Mouse (Mus musculus) megakaryocyte, embryonic 14.5 days (primary cell): ENCODE measurements at regions not wholly inside any gene's neighbourhood (a gene's known extent, or its start where the extent isn't known, plus 50 kb on each side); places are given as distances from the start of the nearest gene placed in this dataset.

Experiments
- H3K27me3 ChIP-seq: replicated peaks from 2 replicates; pipeline ENCODE3; 2012; ENCODE audit warnings: inconsistent platforms
- H3K36me3 ChIP-seq: replicated peaks from 2 replicates; pipeline ENCODE3; 2012; ENCODE audit warnings: low read length, inconsistent platforms, mixed read lengths
- H3K4me1 ChIP-seq: 2 replicates; pipeline ENCODE4 v1.6.1; 2012; ENCODE audit warnings: inconsistent platforms
- H3K4me3 ChIP-seq: replicated peaks from 2 replicates; pipeline ENCODE3; 2012; ENCODE audit warnings: moderate library complexity, mild to moderate bottlenecking, inconsistent platforms
- H3K9me3 ChIP-seq: 2 replicates; pipeline ENCODE4 v1.6.1; 2012; ENCODE audit warnings: inconsistent platforms
- FLI1 ChIP-seq: IDR thresholded peaks from 2 replicates; pipeline ENCODE4 v1.6.1; 2012; ENCODE audit warnings: low read length, inconsistent platforms, mixed read lengths
- GATA1 ChIP-seq: IDR thresholded peaks from 3 replicates; pipeline ENCODE4 v1.6.1; 2012; ENCODE audit warnings: mixed read lengths, low read length, inconsistent platforms, borderline replicate concordance

- H3K4me3 ChIP-seq, result no peak overlapping the region
- peaks cover 28% of the 10 kb centered on the region for H3K4me1 ChIP-seq
- peaks cover 8% of the 10 kb centered on the region for H3K27me3 ChIP-seq
- no peaks in the 10 kb centered on the region for H3K9me3 ChIP-seq
- H3K36me3 ChIP-seq, result no peaks in the 10 kb centered on the region
- TF ChIP-seq FLI1 (no peak), GATA1 (no peak)
Measured at GRCm38 (mm10) chr9:117813216-117813615, 183.5 kb upstream of the Rbms3 start.

- H3K27me3 ChIP-seq, result no peaks in the 10 kb centered on the region
- peaks cover 16% of the 10 kb centered on the region; the same call in 1 of the 2 replicates for H3K9me3 ChIP-seq
Measured at GRCm38 (mm10) chr9:117805812-117806211, 176.1 kb upstream of the Rbms3 start.

GRCm38 (mm10) chr9:117784186-117784591, 154.5 kb upstream of the Rbms3 start:
- H3K27me3 ChIP-seq, result no peaks in the 10 kb centered on the region
- TF ChIP-seq FLI1 (no peak), GATA1 (no peak)
- no peak overlapping the region for H3K4me3 ChIP-seq
- peaks cover 17% of the 10 kb centered on the region; the same call in 1 of the 2 replicates for H3K9me3 ChIP-seq
- peaks cover 12% of the 10 kb centered on the region; the same call in 1 of the 2 replicates for H3K4me1 ChIP-seq
- no peaks in the 10 kb centered on the region for H3K36me3 ChIP-seq

More at GRCm38 (mm10) chr9:117805812-117806211, 176.1 kb upstream of the Rbms3 start:
- Histone ChIP-seq H3K4me3 (no peak overlapping the region), H3K4me1 (peaks cover 5% of the 10 kb centered on the region), H3K36me3 (no peaks in the 10 kb centered on the region)
- TF ChIP-seq FLI1 (no peak), GATA1 (no peak)

GRCm38 (mm10) chr9:117754651-117755050, 124.9 kb upstream of the Rbms3 start:
- Histone ChIP-seq H3K36me3 (no peaks in the 10 kb centered on the region), H3K4me1 (no peaks in the 10 kb centered on the region), H3K9me3 (peaks cover 31% of the 10 kb centered on the region)

GRCm38 (mm10) chr9:117753466-117753865, 123.8 kb upstream of the Rbms3 start:
- TF ChIP-seq GATA1, result no peak
- TF ChIP-seq FLI1, result no peak
- H3K36me3 ChIP-seq, result no peaks in the 10 kb centered on the region
- no peaks in the 10 kb centered on the region for H3K4me1 ChIP-seq
- peaks cover 30% of the 10 kb centered on the region for H3K9me3 ChIP-seq
- H3K4me3 ChIP-seq, result no peak overlapping the region
- no peaks in the 10 kb centered on the region for H3K27me3 ChIP-seq

More at GRCm38 (mm10) chr9:117754651-117755050, 124.9 kb upstream of the Rbms3 start:
- Histone ChIP-seq H3K27me3 (no peaks in the 10 kb centered on the region), H3K4me3 (no peak overlapping the region)
- no peak for TF ChIP-seq FLI1
- TF ChIP-seq GATA1, result no peak

GRCm38 (mm10) chr9:117744906-117745305, 115.2 kb upstream of the Rbms3 start:
- Histone ChIP-seq H3K4me3 (no peak overlapping the region), H3K27me3 (peaks cover 3% of the 10 kb centered on the region), H3K36me3 (no peaks in the 10 kb centered on the region), H3K9me3 (peaks cover 16% of the 10 kb centered on the region), H3K4me1 (no peaks in the 10 kb centered on the region)
- TF ChIP-seq FLI1, result no peak
- no peak for TF ChIP-seq GATA1

GRCm38 (mm10) chr9:117729366-117729765, 99.7 kb upstream of the Rbms3 start:
- TF ChIP-seq GATA1 (no peak), FLI1 (no peak)
- Histone ChIP-seq H3K36me3 (no peaks in the 10 kb centered on the region), H3K27me3 (no peaks in the 10 kb centered on the region), H3K4me3 (no peak overlapping the region), H3K9me3 (peaks cover 36% of the 10 kb centered on the region), H3K4me1 (no peaks in the 10 kb centered on the region)

GRCm38 (mm10) chr9:117720161-117720598, 90.5 kb upstream of the Rbms3 start:
- H3K4me3 ChIP-seq, result no peak overlapping the region

GRCm38 (mm10) chr9:117717346-117717745, 87.6 kb upstream of the Rbms3 start:
- Histone ChIP-seq H3K9me3 (peaks cover 66% of the 10 kb centered on the region), H3K4me3 (no peak overlapping the region), H3K36me3 (no peaks in the 10 kb centered on the region), H3K27me3 (no peaks in the 10 kb centered on the region), H3K4me1 (no peaks in the 10 kb centered on the region)
- TF ChIP-seq FLI1 (no peak), GATA1 (no peak)

More at GRCm38 (mm10) chr9:117720161-117720598, 90.5 kb upstream of the Rbms3 start:
- no peaks in the 10 kb centered on the region for H3K4me1 ChIP-seq
- TF ChIP-seq GATA1, result no peak
- no peak for TF ChIP-seq FLI1
- no peaks in the 10 kb centered on the region for H3K27me3 ChIP-seq
- H3K36me3 ChIP-seq, result no peaks in the 10 kb centered on the region
- H3K9me3 ChIP-seq, result peaks cover 68% of the 10 kb centered on the region

GRCm38 (mm10) chr9:117716476-117716875, 86.8 kb upstream of the Rbms3 start:
- Histone ChIP-seq H3K36me3 (no peaks in the 10 kb centered on the region), H3K9me3 (peaks cover 62% of the 10 kb centered on the region), H3K27me3 (no peaks in the 10 kb centered on the region), H3K4me3 (no peak overlapping the region), H3K4me1 (no peaks in the 10 kb centered on the region)
- TF ChIP-seq FLI1 (no peak), GATA1 (no peak)
